Mouse (Mus musculus) c-Kit-positive CD71-negative TER-119-negative erythroid progenitor cells, embryonic 14.5 days (primary cell): ENCODE measurements around the gene Irf9.

Source experiments
- DNase-seq: peaks from one replicate; pipeline ENCODE4 v3.0.0-alpha.2; 2013; ENCODE audit warnings: low read depth

The Irf9 gene

GRCm38 (mm10) chr14:55603271-55603632 is at the start of gene Irf9:
TSS of gene Irf9 (plus strand) at chr14:55603571.
- DNase-seq = no peak

GRCm38 (mm10) chr14:55554635-55555034 is 48.7 kb upstream of the Irf9 start:
- DNase-seq = no peak

GRCm38 (mm10) chr14:55555788-55556187 is 47.6 kb upstream of the Irf9 start:
- no peak for DNase-seq

GRCm38 (mm10) chr14:55557003-55557402 is 46.4 kb upstream of the Irf9 start:
- DNase-seq = peak; percentile 81

GRCm38 (mm10) chr14:55557587-55557986 is 45.8 kb upstream of the Irf9 start:
- no peak for DNase-seq

GRCm38 (mm10) chr14:55558740-55559448 is 44.5 kb upstream of the Irf9 start:
- DNase-seq = no peak

- DNase-seq = peak; percentile 86
Observed at GRCm38 (mm10) chr14:55559799-55560201, 43.6 kb upstream of the Irf9 start, which contains the start of gene Dcaf11. TSS of gene Dcaf11 (plus strand) at chr14:55560006.

- peak; percentile 99 for DNase-seq
Observed at GRCm38 (mm10) chr14:55560202-55561073, 42.9 kb upstream of the Irf9 start, which contains the start of gene A730061H03Rik. TSS of gene A730061H03Rik (minus strand) at chr14:55560406.

- DNase-seq = no peak
Observed at GRCm38 (mm10) chr14:55561860-55562259, 41.5 kb upstream of the Irf9 start.

- DNase-seq = no peak
Observed at GRCm38 (mm10) chr14:55563249-55563648, 40.1 kb upstream of the Irf9 start.

- DNase-seq = no peak
Observed at GRCm38 (mm10) chr14:55565748-55566147, 37.6 kb upstream of the Irf9 start.

- DNase-seq = no peak
Observed at GRCm38 (mm10) chr14:55567496-55567895, 35.9 kb upstream of the Irf9 start.

GRCm38 (mm10) chr14:55570588-55570987 is 32.8 kb upstream of the Irf9 start:
- DNase-seq = no peak

GRCm38 (mm10) chr14:55571760-55572159 is 31.6 kb upstream of the Irf9 start:
- no peak for DNase-seq

- DNase-seq = no peak
Observed at GRCm38 (mm10) chr14:55575302-55575701, 28.1 kb upstream of the Irf9 start, which contains the start of gene Fitm1. TSS of gene Fitm1 (plus strand) at chr14:55575617.

GRCm38 (mm10) chr14:55575711-55576110 is 27.7 kb upstream of the Irf9 start:
- DNase-seq = no peak

GRCm38 (mm10) chr14:55576376-55576775 is 27.0 kb upstream of the Irf9 start:
- no peak for DNase-seq

- no peak for DNase-seq
Observed at GRCm38 (mm10) chr14:55577871-55578667, 25.3 kb upstream of the Irf9 start, which contains the start of gene Psme1. TSS of gene Psme1 (plus strand) at chr14:55578123.

- DNase-seq = no peak
Observed at GRCm38 (mm10) chr14:55578668-55579269, 24.6 kb upstream of the Irf9 start.

GRCm38 (mm10) chr14:55579511-55580496 is 23.6 kb upstream of the Irf9 start:
- DNase-seq = no peak
